Mouse (Mus musculus) ovary, postnatal 36 days (tissue): Measurements from ENCODE around the gene Rfx2.

Source experiments
- DNase-seq: peaks from one replicate; pipeline ENCODE4 v3.0.0; 2022; ENCODE audit warnings: low spot score, mixed read lengths

Gene Rfx2

DNA sequence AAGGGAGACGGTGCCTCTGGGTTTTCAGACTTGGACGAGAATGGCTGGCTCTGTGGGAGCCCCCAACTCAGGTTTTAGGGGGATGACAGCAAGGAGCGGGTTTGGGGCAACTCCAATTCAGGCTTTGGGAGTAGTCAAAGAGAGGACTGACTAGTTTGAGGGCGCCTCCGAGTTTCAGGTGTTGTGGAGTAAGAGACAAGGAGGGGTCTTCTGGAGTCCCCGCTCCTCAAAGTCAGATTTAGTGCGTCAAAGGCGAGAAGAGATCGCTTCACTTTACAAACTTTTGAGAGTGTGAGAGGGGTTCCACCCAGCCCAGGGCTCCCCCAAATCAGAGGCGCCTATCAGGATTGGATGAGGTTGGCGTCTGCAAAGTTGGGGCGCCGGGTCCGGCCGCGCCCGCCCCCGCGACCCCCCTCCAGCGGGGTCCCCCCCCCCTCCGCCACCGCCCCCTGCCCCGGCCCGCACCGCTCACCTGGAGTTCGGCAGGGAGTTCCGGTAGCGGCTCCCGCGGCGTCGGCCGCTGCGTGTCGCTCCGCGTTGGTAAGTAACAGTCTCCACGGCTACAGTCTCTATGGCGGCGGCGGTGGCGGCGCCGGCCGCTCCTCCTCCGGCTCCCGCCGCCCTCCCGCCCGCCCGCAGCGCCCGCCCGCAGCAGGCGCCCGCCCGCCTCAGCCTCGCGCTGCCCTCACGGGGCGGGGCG lies at the start of gene Rfx2:
Gene Rfx2 (minus strand): TSS at position 603 of the 700 bp plus-strand sequence.
- DNase-seq = no peak

DNA sequence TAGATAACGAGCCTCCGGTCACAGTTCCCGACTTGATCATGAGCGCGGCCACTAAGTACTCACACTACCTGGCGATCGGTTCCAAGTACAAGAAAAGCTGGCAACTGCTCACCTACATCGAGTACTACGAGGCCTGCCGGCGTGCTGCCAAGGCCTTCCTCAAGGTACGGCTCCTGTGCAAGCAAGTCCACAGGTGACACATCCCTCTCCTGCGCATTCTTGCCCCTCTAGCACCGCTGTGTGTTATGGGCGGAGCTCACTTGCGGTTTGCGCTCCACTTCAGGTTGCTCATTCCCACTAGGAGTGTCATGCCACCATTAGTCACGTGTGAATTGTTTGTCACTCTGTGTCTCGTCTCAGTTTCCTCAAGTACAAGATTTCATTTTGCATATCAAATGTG lies 46.6 kb upstream of the Rfx2 start:
- DNase-seq = no peak

DNA sequence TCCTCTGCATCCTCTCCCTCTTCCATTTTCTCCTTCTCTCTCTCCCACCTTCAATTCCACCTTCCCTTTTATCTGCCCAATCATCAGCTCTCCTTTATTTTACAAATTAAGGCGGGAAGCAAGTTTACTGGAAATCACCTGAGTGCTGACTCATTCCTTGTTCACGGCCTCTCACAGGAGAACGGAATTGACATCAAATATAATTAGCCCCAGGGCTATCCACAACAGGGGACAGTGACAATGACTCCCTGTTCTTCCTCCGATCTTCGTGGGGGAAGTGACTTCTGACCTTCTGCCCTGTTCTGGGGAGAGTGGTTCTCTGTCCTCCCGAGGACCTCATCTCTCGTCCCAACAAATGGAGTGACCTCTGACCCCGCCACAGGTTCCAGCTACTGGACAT lies 46.2 kb upstream of the Rfx2 start:
- DNase-seq = no peak

DNA sequence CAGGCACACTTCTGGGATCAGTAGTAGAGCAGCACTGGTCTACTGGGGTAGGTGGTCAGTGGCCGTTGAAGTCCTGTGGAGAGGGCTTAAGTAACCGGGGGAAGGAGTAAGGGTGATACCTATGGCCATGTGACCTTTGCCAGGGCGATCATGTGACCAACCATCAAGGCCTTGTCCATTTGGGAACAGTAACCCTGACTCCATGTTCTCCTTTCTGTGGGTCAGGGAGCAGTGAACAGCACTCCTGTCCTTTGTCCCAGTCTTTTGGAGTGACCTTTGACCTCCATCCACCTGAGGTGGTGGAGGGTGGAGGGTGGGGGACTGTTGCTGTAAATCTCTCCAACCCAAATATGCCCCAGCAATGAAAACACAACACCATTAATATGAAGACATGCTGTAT lies 45.7 kb upstream of the Rfx2 start:
- no peak for DNase-seq

DNA sequence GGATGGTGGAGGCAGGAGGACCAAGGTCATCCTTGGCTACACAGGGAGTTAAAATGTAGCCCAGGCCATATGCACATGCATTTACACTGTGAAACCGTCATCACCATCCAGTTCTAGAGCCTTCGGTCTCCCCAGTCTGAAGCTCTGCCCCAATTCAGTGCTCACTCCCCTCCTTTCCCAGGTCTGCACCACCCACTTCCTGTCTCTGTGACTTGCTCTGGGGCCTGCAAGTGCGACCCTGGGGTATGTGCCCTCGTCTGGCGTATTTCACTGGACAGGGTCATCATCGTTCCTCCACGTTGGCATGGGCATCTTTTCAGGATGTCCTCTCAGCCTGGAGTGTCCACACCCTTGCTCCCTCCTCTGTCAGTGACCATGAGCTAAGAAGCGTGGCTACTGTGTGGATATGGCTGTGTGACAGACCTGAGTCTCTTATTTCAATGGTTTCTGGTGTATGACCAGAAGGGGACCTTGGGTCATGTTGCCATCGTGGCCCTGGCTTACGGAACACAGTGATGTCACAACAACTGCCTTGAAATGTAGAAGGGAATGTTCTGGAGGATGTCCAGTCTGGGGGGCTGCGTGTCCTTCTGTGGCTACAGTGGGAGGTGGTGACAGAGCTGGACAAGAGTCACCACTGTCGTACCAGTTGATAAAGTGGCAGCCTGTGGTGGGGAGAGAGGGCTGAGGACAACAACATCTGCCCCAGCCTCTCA lies 44.3 kb upstream of the Rfx2 start, which contains the start of gene 1700061G19Rik:
Gene 1700061G19Rik (plus strand): TSS at position 542 of the 716 bp plus-strand sequence.
- no peak for DNase-seq

DNA sequence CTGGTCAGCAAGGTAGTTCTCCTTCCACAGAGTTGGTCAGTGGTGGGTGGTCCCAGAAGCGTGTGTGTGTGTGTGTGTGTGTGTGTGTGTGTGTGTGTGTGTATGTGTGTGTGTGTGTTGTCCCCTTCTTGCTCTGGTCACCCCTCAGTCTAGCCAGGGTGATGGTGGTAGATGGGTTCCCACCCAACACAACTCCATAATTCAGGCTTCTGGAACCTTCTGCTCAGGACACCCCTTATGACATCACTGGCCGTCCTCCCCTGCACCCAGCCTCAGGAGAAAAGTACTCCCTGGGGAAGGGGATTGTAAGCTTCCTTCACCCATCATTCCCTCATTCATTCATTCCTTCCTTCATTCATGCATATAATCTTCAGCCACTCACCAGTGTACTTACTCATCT lies 43.4 kb upstream of the Rfx2 start, which contains the start of gene Acsbg2:
Gene Acsbg2 (minus strand): TSS at position 211 of the 400 bp plus-strand sequence.
- no peak for DNase-seq

- no peak for DNase-seq
Measured at GRCm38 (mm10) chr17:56872512-56872911, 41.7 kb upstream of the Rfx2 start.

GRCm38 (mm10) chr17:56871767-56872166 lies 41.0 kb upstream of the Rfx2 start:
- DNase-seq = no peak

GRCm38 (mm10) chr17:56870287-56870953 lies 39.6 kb upstream of the Rfx2 start:
- no peak for DNase-seq

- no peak for DNase-seq
Measured at GRCm38 (mm10) chr17:56869481-56869977, 38.7 kb upstream of the Rfx2 start.

DNA sequence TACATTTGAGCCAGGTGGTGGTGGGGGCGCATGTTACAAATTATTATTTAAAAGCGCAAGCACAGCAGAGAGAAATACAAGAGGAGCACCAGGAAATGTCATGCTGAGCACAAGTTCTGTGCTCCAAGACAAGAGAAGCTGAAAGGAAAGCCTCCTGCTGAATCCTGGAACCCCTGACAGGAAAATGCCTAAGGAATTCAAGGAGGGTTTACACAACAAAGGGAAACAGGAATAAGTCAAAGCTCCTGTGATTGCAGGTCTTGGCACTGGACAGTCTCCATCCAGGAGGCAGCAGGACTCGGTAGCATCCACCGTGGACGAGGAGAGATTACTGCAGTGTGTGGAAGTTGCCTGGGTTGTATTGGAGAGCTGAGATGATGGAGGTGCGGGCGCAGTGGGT lies 35.3 kb upstream of the Rfx2 start:
- no peak for DNase-seq

DNA sequence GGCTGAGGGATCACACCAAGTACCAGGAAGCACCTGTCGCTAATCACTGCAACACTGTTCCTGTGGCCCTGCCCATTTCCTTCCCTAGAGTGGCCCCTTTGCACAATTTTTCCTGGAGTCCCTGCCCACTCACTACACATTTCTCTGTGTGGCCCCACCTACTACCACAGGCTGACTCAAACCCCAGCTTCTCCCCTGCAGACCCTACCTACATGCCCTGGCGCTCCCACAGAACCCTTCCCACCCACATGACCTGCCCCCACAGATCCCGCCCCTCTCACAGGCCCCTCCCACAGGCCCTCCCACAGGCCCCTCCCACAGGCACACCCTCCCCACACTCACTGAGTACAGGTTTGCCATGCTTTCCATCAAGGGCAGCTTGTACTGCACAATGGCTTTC lies 30.4 kb upstream of the Rfx2 start:
- no peak for DNase-seq

- no peak for DNase-seq
Measured at GRCm38 (mm10) chr17:56858922-56859321, 28.1 kb upstream of the Rfx2 start.

GRCm38 (mm10) chr17:56858216-56858615 lies 27.4 kb upstream of the Rfx2 start:
- peak; percentile 73 for DNase-seq

DNA sequence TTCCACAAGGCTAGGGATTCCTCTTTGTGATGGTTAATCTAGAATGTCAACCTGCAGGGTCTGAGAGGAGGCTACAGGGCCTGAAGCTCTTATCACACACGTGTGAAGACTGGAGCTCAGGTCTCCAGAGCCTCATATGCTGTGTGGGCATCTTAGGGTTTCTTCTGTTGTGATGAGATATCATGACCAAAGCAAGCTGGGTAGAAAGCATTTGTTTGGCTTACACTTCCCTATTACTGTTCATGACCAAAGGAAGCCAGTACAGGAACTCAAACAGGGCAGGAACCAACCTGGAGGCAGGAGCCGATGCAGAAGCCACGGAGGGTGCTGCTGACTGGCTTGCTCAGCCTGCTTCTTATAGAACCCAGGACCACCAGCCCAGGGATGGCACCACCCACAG lies 24.6 kb upstream of the Rfx2 start:
- no peak for DNase-seq

DNA sequence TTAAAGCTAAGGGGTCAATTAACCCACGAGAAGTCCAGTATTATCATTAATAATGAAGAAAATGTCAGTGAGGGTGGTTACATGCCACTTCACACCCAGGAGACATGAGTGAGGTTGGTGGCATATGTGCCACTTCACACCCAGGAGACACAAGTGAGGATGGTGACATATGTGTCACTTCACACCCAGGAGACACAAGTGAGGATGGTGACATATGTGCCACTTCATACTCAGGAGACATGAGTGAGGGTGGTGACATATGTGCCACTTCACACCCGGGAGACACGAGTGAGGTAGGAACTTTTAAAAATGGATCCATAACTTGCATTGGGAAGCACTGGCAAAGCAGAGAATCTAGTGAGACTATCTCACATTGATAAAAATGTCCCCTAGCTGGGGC lies 20.4 kb upstream of the Rfx2 start:
- DNase-seq = no peak

DNA sequence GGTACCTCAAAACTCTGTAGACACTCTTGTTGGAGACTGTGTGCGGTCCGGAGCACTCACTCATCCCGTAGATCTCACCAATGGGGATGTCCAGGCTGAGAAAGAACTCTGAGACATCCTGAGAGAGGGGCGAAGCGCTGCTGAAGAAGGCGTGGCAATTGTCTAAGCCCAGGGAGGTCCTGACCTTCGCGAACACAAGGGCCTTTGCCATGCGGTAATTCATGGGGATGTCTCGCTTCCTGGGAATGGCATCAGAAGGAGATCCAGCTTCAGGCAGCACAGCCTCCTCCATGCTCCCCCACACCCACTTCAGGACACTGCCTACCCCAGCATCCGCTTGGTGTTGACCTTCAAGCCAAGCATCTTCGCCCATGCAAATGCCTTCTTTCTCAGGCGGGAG lies 18.9 kb upstream of the Rfx2 start:
- no peak for DNase-seq

DNA sequence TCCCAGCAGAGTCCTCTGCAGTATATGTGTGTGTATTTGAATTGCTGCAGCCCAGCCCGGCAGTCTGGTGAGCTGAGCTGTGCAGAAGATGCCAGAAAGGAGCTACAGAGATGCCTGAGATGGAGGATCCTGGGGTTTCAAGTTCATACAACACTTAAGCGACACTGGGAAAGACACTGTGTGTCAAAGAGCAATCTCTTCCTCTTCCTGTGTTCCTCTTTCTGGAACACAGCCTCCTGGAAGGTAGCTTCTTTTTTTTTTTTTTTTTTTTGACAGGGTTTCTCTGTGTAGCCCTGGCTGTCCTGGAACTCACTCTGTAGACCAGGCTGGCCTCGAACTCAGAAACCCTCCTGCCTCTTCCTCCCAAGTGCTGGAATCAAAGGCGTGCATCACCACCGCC lies 18.0 kb upstream of the Rfx2 start:
- DNase-seq = no peak

GRCm38 (mm10) chr17:56843678-56844077 lies 12.9 kb upstream of the Rfx2 start:
- no peak for DNase-seq

- DNase-seq = no peak
Measured at GRCm38 (mm10) chr17:56842173-56842572, 11.4 kb upstream of the Rfx2 start.

- DNase-seq = no peak
Measured at GRCm38 (mm10) chr17:56840524-56840923, 9.7 kb upstream of the Rfx2 start.

- no peak for DNase-seq
Measured at GRCm38 (mm10) chr17:56836336-56836735, 5.5 kb upstream of the Rfx2 start.

- no peak for DNase-seq
Measured at GRCm38 (mm10) chr17:56833381-56833780, 2.6 kb upstream of the Rfx2 start.
